Mouse (Mus musculus) liver, embryonic 14.5 days (tissue): ENCODE results near the gene Mau2. TPM values are rescaled to one million over a fixed set of nuclear protein-coding genes. Genes with fewer than 3 reads are reported as not detected.
A peak's percentile ranks its signal among the peaks of the same experiment; 100 is the strongest.
"Not testable (repeated sequence)": the region's sequence is repeated elsewhere in the genome, so short reads cannot be mapped to it uniquely, and the experiment has no call there.

Experiments
- ATAC-seq: fragments of 200-750 bp; cut with Nextera tagmentation; 2 replicates; pipeline ENCODE4 v1.8.0; 2017; ENCODE audit warnings: moderate number of reproducible peaks, mild to moderate bottlenecking, moderate library complexity; ENCODE audit not compliant: insufficient read depth
- DNase-seq, 3 experiments: peaks; one replicate each; pipeline ENCODE4 v3.0.0-alpha.2; 2012 to 2013; ENCODE audit warnings: low read depth in 3 of 3, low spot score in 3 of 3
- H3K27ac ChIP-seq: fragments of 300-500 bp; sonication (generic); 2 replicates; pipeline ENCODE4 v1.5.1; 2014; ENCODE audit warnings: moderate library complexity, mild to moderate bottlenecking, control low read depth, inconsistent platforms
- H3K27me3 ChIP-seq: fragments of 300-500 bp; sonication (generic); 2 replicates; pipeline ENCODE4 v1.6.1; 2014; ENCODE audit warnings: mild to moderate bottlenecking, low read length, moderate library complexity; ENCODE audit not compliant: control insufficient read depth, insufficient read depth
- H3K36me3 ChIP-seq: fragments of 300-500 bp; sonication (generic); replicated peaks from 2 replicates; pipeline ENCODE4 v1.6.1; 2014; ENCODE audit warnings: low read depth; ENCODE audit not compliant: control insufficient read depth, insufficient read depth
- H3K4me1 ChIP-seq, 2 experiments: fragments of 200-500 bp in 1 of 2; fragments of 300-500 bp in 1 of 2; sonication (generic) in 1 of 2; replicated peaks; 2 replicates each; pipeline ENCODE4 v1.6.1; 2012 to 2014; ENCODE audit warnings: antibody characterized with exemption in 1 of 2, inconsistent platforms in 1 of 2, low read length in 1 of 2; ENCODE audit not compliant: control insufficient read depth in 2 of 2, insufficient read depth in 2 of 2
- H3K4me2 ChIP-seq: fragments of 300-500 bp; sonication (generic); 2 replicates; pipeline ENCODE4 v1.6.1; 2014; ENCODE audit warnings: low read depth, mild to moderate bottlenecking, control low read depth, moderate library complexity
- H3K4me3 ChIP-seq, 2 experiments: fragments of 200-500 bp in 1 of 2; fragments of 300-500 bp in 1 of 2; sonication (generic) in 1 of 2; 2 replicates each; pipeline ENCODE4 v1.5.1; 2012 to 2014; ENCODE audit warnings: low read depth in 2 of 2, low read length in 2 of 2, mild to moderate bottlenecking in 2 of 2, control low read depth in 1 of 2, inconsistent platforms in 1 of 2, moderate library complexity in 1 of 2; ENCODE audit not compliant: insufficient read depth in 1 of 2
- H3K9ac ChIP-seq: fragments of 300-500 bp; sonication (generic); replicated peaks from 2 replicates; pipeline ENCODE4 v1.6.1; 2014; ENCODE audit warnings: mild to moderate bottlenecking, control low read depth, moderate library complexity
- H3K9me3 ChIP-seq: fragments of 300-500 bp; sonication (generic); 2 replicates; pipeline ENCODE4 v1.6.1; 2016; ENCODE audit warnings: low read length, mixed read lengths; ENCODE audit not compliant: control insufficient read depth
- CTCF ChIP-seq: IDR thresholded peaks from 2 replicates; pipeline ENCODE4 v1.5.1; 2016; ENCODE audit warnings: antibody characterized with exemption, low read depth, control low read depth
- EP300 ChIP-seq: IDR thresholded peaks from 2 replicates; pipeline ENCODE4 v1.6.1; 2016; ENCODE audit warnings: antibody characterized with exemption, low read depth
- WGBS: fragments of 180-500 bp; shearing (Covaris S2); extraction: QIAGEN DNeasy Blood & Tissue Kit; methylation state at CpG from one replicate; pipeline ENCODE4 v1.1.7; 2014; ENCODE audit not compliant: insufficient replicate concordance; 5-methylcytosine and 5-hydroxymethylcytosine counted together
- polyA plus RNA-seq, 2 experiments: library from polyadenylated mRNA; depleted of rRNA in 1 of 2; stranded (reverse) in 1 of 2; unstranded in 1 of 2; fragments of >200 nt; fragmentation: Nextera tagmentation in 1 of 2; extraction: Ambion mirVana in 1 of 2; gene quantifications; 2 replicates each; pipeline versions ENCODE4 v1.2.1 to v1.2.3; 2012 to 2014

The Mau2 gene
- polyA plus RNA-seq, 2 experiments = 15.6 to 19.2 TPM

DNA sequence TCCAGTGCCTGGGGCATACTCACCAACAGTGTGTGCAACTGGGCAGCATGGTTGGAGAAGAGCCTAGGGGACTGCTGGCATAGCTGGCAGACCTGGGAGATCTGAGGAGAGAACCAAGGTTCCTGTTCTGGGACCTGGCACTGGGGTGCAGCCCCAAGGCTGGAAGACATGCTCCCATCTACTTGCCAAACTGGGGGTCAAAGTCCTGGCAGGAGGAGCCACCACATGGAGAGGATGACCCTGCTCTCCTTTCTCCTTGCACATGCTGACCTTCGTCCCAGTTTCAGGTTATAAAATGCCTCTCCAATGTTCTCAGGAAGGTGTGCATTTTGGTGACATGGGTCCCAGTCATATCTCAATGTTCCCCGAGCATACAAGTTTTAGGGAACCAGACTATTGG, 16.4 kb downstream of the Mau2 start:
- H3K9me3 ChIP-seq = no peaks in the 10 kb centered on the region
- H3K27me3 ChIP-seq = no peaks in the 10 kb centered on the region
- H3K4me3 ChIP-seq = no peak overlapping the region
- no peak for ATAC-seq
- no peak overlapping the region for H3K4me2 ChIP-seq
- H3K36me3 ChIP-seq = peaks cover 74% of the 10 kb centered on the region
- 82% methylated on average over 2 of the region's 2 CpGs for WGBS
- H3K4me1 ChIP-seq = no peaks in the 10 kb centered on the region
- H3K27ac ChIP-seq = no peak overlapping the region
- DNase-seq = no peak
- TF ChIP-seq CTCF (no peak), EP300 (no peak)
- no peak overlapping the region for H3K9ac ChIP-seq

DNA sequence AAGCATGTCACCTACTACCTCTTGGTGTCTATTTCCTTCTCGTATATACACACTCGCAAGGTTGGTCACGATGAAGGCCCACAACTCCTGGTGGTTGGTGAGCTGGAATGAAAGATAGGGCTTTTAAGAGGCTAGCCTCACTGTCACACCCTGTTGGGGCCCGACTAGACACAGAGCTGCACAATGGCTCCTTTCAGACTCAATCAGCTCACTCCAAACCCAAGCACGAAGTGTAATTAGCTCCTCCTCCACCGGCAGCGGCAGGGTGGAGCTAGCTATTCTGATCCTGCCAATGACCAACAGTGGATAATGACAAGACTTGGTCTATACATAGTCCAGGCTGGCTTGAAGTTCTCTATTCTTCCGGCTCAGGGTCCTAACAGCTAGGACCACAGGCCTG, 18.9 kb downstream of the Mau2 start:
- H3K27me3 ChIP-seq = no peaks in the 10 kb centered on the region
- H3K4me1 ChIP-seq = no peaks in the 10 kb centered on the region
- no peak overlapping the region for H3K4me3 ChIP-seq
- WGBS = 63% methylated on average over 8 of the region's 8 CpGs
- H3K27ac ChIP-seq = no peak overlapping the region
- H3K9ac ChIP-seq = no peak overlapping the region
- H3K36me3 ChIP-seq = peaks cover 83% of the 10 kb centered on the region
- ATAC-seq = no peak; the same call in 1 of the 2 replicates
- TF ChIP-seq EP300 (no peak), CTCF (no peak)
- DNase-seq = no peak
- H3K9me3 ChIP-seq = no peaks in the 10 kb centered on the region
- H3K4me2 ChIP-seq = no peak overlapping the region

DNA sequence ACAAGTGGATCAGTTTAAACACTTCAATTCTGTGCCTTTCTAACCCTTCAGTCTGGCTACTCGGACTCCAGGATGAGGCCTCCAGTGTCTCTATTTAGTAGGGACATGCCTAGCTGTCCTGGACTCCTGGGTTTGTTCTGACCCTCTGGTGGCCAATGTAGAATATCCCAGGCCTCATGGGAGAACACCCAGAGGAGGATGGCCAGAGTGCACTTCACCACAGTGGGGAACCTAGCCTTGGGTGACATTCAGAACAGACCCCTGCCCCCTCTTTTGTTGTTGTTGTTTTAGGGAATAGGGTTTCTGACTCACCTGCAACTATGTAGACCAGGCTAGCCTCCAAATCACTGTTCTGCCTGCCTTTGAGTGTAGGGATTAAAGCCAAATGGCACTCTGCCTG, 27.5 kb downstream of the Mau2 start:
- Histone ChIP-seq H3K4me3 (no peak overlapping the region), H3K27me3 (no peaks in the 10 kb centered on the region), H3K4me1 (no peaks in the 10 kb centered on the region), H3K36me3 (peaks cover 15% of the 10 kb centered on the region), H3K4me2 (no peak overlapping the region), H3K9ac (no peak overlapping the region), H3K9me3 (no peaks in the 10 kb centered on the region), H3K27ac (no peak overlapping the region)
- ATAC-seq (no peak), DNase-seq (no peak)
- WGBS = 41% methylated on average over 1 of the region's 1 CpGs
- TF ChIP-seq EP300 (no peak), CTCF (no peak)

DNA sequence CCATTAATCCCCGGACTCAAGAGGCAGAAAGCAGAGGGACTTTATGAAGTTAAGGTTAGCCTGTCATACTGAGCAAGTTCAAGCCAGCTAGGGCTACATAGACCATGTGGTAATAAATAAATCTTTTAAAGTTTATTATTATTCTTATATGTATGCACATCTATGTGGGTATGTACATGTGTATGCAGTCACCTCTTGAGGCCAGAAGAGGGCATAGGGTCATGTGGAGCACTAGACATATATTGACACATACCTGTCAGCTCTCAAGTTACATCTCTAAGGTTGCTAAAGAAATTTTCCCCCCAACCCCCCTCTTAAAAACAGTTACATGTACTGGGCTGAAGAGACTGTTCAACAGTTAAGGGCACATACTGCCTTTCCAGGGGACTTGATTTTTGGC, 29.8 kb downstream of the Mau2 start:
- H3K4me3 ChIP-seq = no peak overlapping the region
- no peak overlapping the region for H3K9ac ChIP-seq
- WGBS = 74% methylated on average over 1 of the region's 1 CpGs
- H3K27ac ChIP-seq = no peak overlapping the region
- H3K4me1 ChIP-seq = no peaks in the 10 kb centered on the region
- TF ChIP-seq CTCF = peak; percentile 15; the same call in 1 of the 2 replicates
- TF ChIP-seq EP300 = no peak
- H3K36me3 ChIP-seq = no peaks in the 10 kb centered on the region
- no peaks in the 10 kb centered on the region for H3K27me3 ChIP-seq
- H3K4me2 ChIP-seq = no peak overlapping the region
- DNase-seq (no peak), ATAC-seq (peak; percentile 47; the same call in 1 of the 2 replicates)
- H3K9me3 ChIP-seq = no peaks in the 10 kb centered on the region

DNA sequence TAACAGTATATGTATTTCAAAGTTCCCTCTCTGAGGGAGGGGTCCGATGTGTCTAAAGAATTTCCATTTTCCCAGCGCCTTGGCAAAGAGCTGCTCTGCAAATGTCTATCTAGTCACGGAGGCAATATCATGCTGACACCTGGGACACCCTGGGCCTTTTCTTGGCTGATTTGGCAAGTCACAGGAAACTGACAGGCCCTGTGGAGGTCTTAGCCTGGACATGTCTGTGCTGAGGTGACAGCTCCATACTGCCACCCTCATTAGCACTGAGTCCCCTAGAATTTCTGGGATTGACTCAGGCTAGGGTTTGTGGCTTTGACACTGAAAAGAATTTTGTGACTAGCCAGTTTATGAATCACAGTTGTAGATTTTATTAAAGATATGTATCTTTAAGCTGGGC, 30.2 kb downstream of the Mau2 start:
- H3K27ac ChIP-seq = no peak overlapping the region
- DNase-seq (no peak), ATAC-seq (no peak)
- WGBS = 34% methylated on average over 3 of the region's 3 CpGs
- H3K9ac ChIP-seq = no peak overlapping the region
- H3K4me1 ChIP-seq = no peaks in the 10 kb centered on the region
- H3K27me3 ChIP-seq = no peaks in the 10 kb centered on the region
- no peaks in the 10 kb centered on the region for H3K36me3 ChIP-seq
- no peak overlapping the region for H3K4me3 ChIP-seq
- H3K9me3 ChIP-seq = no peaks in the 10 kb centered on the region
- no peak for TF ChIP-seq CTCF
- no peak for TF ChIP-seq EP300
- H3K4me2 ChIP-seq = no peak overlapping the region

DNA sequence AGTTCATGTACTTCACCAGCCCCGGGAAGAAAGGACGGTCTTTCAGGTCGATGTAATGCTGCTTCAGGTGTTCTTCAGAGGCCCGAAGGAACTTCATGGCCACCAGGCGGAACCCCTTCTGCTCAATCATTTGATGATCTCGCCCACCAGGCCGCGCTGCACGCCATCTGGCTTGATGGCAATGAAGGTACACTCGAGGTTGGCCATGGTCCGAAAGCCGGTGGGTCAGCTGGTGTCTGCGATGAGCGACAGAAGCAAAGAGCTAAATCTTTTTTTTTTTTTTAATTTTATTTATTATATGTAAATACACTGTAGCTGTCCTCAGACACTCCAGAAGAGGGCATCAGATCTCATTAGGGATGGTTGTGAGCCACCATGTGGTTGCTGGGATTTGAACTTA, 31.7 kb downstream of the Mau2 start:
- not testable (repeated sequence) for DNase-seq, ATAC-seq, H3K36me3 ChIP-seq, H3K9ac ChIP-seq, H3K27me3 ChIP-seq, H3K4me2 ChIP-seq, H3K27ac ChIP-seq, H3K9me3 ChIP-seq, H3K4me3 ChIP-seq, H3K4me1 ChIP-seq
- WGBS = 82% methylated on average over 14 of the region's 14 CpGs
